Mouse (Mus musculus) liver, adult 2 months (tissue): ENCODE results near the gene Ccdc36. TPM values are rescaled to one million over a fixed set of nuclear protein-coding genes. Genes with fewer than 3 reads are reported as not detected.

Experiments
- DNase-seq: peaks from one replicate; pipeline ENCODE4 v3.0.0-alpha.2; 2011; ENCODE audit warnings: low read depth, low spot score; ENCODE audit errors: extremely low read depth
- H3K27ac ChIP-seq: fragments of 200-500 bp; replicated peaks from 2 replicates; pipeline ENCODE4 v1.5.1; 2012; ENCODE audit warnings: low read depth, mild to moderate bottlenecking, control low read depth, inconsistent platforms, low read length; ENCODE audit not compliant: insufficient read depth
- H3K27me3 ChIP-seq: fragments of 200-500 bp; 2 replicates; pipeline ENCODE4 v1.6.1; 2012; ENCODE audit warnings: mild to moderate bottlenecking, moderate library complexity, low read length, inconsistent platforms; ENCODE audit not compliant: control insufficient read depth, insufficient read depth
- H3K36me3 ChIP-seq: fragments of 200-500 bp; 2 replicates; pipeline ENCODE4 v1.6.1; 2012; ENCODE audit warnings: low read length, inconsistent platforms; ENCODE audit not compliant: control insufficient read depth, insufficient read depth
- H3K4me1 ChIP-seq: fragments of 200-500 bp; 2 replicates; pipeline ENCODE4 v1.6.1; 2011; ENCODE audit warnings: low read length; ENCODE audit not compliant: control insufficient read depth, insufficient read depth
- H3K4me3 ChIP-seq: fragments of 200-500 bp; 2 replicates; pipeline ENCODE4 v1.5.1; 2011; ENCODE audit warnings: low read depth, mild to moderate bottlenecking, control low read depth, low read length, moderate library complexity; ENCODE audit not compliant: insufficient read depth
- H3K79me2 ChIP-seq: fragments of 200-500 bp; 2 replicates; pipeline ENCODE4 v1.6.1; 2012; ENCODE audit warnings: inconsistent platforms, mild to moderate bottlenecking, low read length, moderate library complexity; ENCODE audit not compliant: control insufficient read depth, insufficient read depth
- H3K9ac ChIP-seq: fragments of 200-500 bp; 2 replicates; pipeline ENCODE4 v1.6.1; 2012; ENCODE audit warnings: low read depth, mild to moderate bottlenecking, control low read depth, inconsistent platforms, low read length
- CTCF ChIP-seq: fragments of 200-500 bp; IDR thresholded peaks from 2 replicates; pipeline ENCODE4 v1.5.1; 2011; ENCODE audit warnings: low read depth, low read length, control low read depth
- POLR2A ChIP-seq: fragments of 200-500 bp; IDR thresholded peaks from 2 replicates; pipeline ENCODE4 v1.6.1; 2011; ENCODE audit warnings: low read length, control low read depth; ENCODE audit not compliant: insufficient read depth; ENCODE audit errors: extremely low read depth
- WGBS: fragments of 180-500 bp; shearing (Covaris S2); methylation state at CpG from one replicate; pipeline ENCODE4 v1.1.7; 2018; 5-methylcytosine and 5-hydroxymethylcytosine counted together
- polyA plus RNA-seq: library from polyadenylated mRNA; depleted of rRNA; stranded (reverse); fragments of >200 nt; gene quantifications from 2 replicates; pipeline ENCODE4 v1.2.3, GENCODE M21; 2012
- total RNA-seq: library from RNA; depleted of rRNA; stranded (reverse); fragments of >200 nt; gene quantifications from 2 replicates; pipeline ENCODE4 v1.2.3, GENCODE M21; 2014

Ccdc36 gene
- total and polyA plus RNA-seq, 2 experiments, result not detected

GRCm38 (mm10) chr9:108455747-108456571, 27.7 kb upstream of the Ccdc36 start:
- H3K9ac ChIP-seq, result no peak overlapping the region
- TF ChIP-seq POLR2A (no peak), CTCF (no peak)
- no peaks in the 10 kb centered on the region for H3K4me1 ChIP-seq
- H3K79me2 ChIP-seq, result no peaks in the 10 kb centered on the region
- 82% methylated on average over 12 of the region's 12 CpGs for WGBS
- H3K36me3 ChIP-seq, result no peaks in the 10 kb centered on the region
- DNase-seq, result no peak
- no peak overlapping the region for H3K27ac ChIP-seq
- H3K4me3 ChIP-seq, result no peak overlapping the region
- no peaks in the 10 kb centered on the region for H3K27me3 ChIP-seq

GRCm38 (mm10) chr9:108454429-108454828, 26.1 kb upstream of the Ccdc36 start:
- Histone ChIP-seq H3K4me3 (no peak overlapping the region), H3K79me2 (no peaks in the 10 kb centered on the region), H3K36me3 (no peaks in the 10 kb centered on the region), H3K4me1 (no peaks in the 10 kb centered on the region), H3K27ac (no peak overlapping the region), H3K27me3 (no peaks in the 10 kb centered on the region), H3K9ac (no peak overlapping the region)
- TF ChIP-seq CTCF, result no peak
- no peak for TF ChIP-seq POLR2A
- no peak for DNase-seq
- WGBS, result 90% methylated on average over 6 of the region's 6 CpGs

DNA sequence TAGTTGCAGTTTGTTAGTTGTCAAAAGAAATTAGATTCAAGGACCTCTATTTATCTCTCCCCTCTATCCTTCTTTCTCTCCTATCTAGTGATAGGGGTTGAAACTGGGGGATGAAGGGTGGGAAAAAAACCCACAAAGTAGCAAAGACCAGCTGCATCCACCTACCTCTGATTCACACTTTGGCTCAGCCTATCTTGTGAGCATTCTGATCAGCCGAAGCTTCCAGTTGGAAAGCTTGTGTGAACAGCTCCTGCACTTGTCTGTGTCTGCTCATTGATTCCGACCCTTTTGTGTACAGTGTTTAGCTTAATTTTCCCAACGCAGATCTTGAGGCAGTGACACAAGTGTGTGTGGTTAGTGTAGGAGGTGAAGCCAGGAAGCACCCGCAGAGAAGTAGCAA, 25.2 kb upstream of the Ccdc36 start:
- no peaks in the 10 kb centered on the region for H3K27me3 ChIP-seq
- TF ChIP-seq POLR2A (no peak), CTCF (no peak)
- no peak overlapping the region for H3K4me3 ChIP-seq
- no peaks in the 10 kb centered on the region for H3K36me3 ChIP-seq
- H3K79me2 ChIP-seq, result no peaks in the 10 kb centered on the region
- no peak overlapping the region for H3K27ac ChIP-seq
- H3K4me1 ChIP-seq, result no peaks in the 10 kb centered on the region
- no peak overlapping the region for H3K9ac ChIP-seq
- DNase-seq, result no peak
- WGBS, result 85% methylated on average over 4 of the region's 4 CpGs

DNA sequence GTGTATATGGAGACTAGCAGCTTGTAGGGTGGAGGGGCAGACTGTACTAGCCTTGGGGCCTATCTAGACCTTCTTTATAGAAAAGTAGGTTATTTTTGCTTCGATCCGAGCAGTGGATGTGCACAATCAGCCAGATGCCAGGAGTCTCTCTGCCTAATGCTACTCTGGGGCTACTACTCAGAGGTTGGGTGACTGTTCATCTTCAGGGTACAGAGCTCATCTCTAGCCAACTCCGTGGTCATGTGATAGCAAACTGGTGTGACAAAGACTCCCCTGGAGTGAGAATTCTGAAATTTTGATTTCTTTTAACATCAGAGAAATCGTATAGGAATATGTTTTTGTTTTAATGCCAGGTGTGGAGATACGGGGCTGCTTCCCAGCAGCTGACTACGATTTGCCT, 24.6 kb upstream of the Ccdc36 start:
- TF ChIP-seq POLR2A (no peak), CTCF (no peak)
- Histone ChIP-seq H3K9ac (no peak overlapping the region), H3K27me3 (no peaks in the 10 kb centered on the region), H3K4me1 (no peaks in the 10 kb centered on the region), H3K79me2 (no peaks in the 10 kb centered on the region), H3K36me3 (no peaks in the 10 kb centered on the region), H3K4me3 (no peak overlapping the region), H3K27ac (no peak overlapping the region)
- 61% methylated on average over 6 of the region's 6 CpGs for WGBS
- no peak for DNase-seq

GRCm38 (mm10) chr9:108452291-108452906, 24.1 kb upstream of the Ccdc36 start:
- Histone ChIP-seq H3K4me3 (peak overlapping the region; percentile 54), H3K9ac (peak overlapping the region; percentile 20), H3K36me3 (no peaks in the 10 kb centered on the region), H3K27ac (no peak overlapping the region), H3K4me1 (no peaks in the 10 kb centered on the region), H3K79me2 (no peaks in the 10 kb centered on the region), H3K27me3 (no peaks in the 10 kb centered on the region)
- TF ChIP-seq POLR2A (no peak), CTCF (peak; percentile 86)
- 6% methylated on average over 40 of the region's 40 CpGs for WGBS
- peak; percentile 43 for DNase-seq

DNA sequence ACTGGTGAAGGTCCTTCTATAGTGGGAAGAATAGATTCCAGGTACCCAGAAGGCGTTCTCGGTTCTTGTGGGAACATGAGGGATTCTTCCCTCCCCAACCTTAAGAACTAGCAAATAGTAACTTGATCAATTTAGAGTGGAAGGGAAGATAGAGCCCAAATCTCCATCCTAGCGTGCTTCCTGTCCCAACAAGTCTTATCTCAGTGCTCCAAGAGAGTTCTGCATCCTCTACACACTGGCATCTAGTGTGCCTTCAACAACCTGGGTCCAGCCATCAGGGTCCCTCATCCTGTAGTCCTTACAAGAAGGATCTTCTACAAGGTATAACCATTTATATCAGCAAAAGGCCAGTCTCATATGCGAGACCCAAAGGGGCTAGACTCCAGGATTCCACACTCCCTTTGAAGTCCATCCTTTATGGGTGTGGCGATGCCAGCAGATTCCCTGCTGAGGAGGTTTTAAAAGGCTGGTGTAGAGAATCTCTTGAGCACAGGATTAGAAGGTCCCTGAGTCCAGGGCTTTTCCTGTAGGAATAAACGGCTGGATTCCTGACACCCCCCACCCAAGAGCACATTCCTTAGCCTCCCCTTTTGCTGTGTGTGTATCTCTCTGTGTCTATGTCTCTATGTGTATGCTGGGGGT, 23.4 kb upstream of the Ccdc36 start:
- no peak overlapping the region for H3K27ac ChIP-seq
- TF ChIP-seq CTCF (no peak), POLR2A (no peak)
- H3K79me2 ChIP-seq, result no peaks in the 10 kb centered on the region
- no peak overlapping the region for H3K9ac ChIP-seq
- H3K4me3 ChIP-seq, result no peak overlapping the region
- no peak for DNase-seq
- no peaks in the 10 kb centered on the region for H3K36me3 ChIP-seq
- no peaks in the 10 kb centered on the region for H3K4me1 ChIP-seq
- WGBS, result 84% methylated on average over 6 of the region's 6 CpGs
- no peaks in the 10 kb centered on the region for H3K27me3 ChIP-seq
